Mouse (Mus musculus): Measurements from ENCODE around the gene Rad51b. TPM values are rescaled to one million over a fixed set of nuclear protein-coding genes. Genes with fewer than 3 reads are reported as not detected.

The Rad51b gene
- polyA plus RNA-seq, 1 experiment from 2014 or later: 1.4 TPM

GRCm38 (mm10) chr12:79852606-79853005 is 555.5 kb downstream of the Rad51b start:
- no peaks in the 10 kb centered on the region for H3K27me3 ChIP-seq
- 98% methylated on average over 4 of the region's 4 CpGs for WGBS
- H3K27ac ChIP-seq (replicated peaks): no peak overlapping the region
- no peaks in the 10 kb centered on the region for H3K9me3 ChIP-seq
- no peak overlapping the region for H3K4me2 ChIP-seq
- peaks cover 13% of the 10 kb centered on the region for H3K4me1 ChIP-seq (replicated peaks)
- ATAC-seq (ENCODE audit: low read depth): no peak
- H3K4me3 ChIP-seq: no peak overlapping the region
- no peak overlapping the region for H3K9ac ChIP-seq
- H3K36me3 ChIP-seq: no peaks in the 10 kb centered on the region

DNA sequence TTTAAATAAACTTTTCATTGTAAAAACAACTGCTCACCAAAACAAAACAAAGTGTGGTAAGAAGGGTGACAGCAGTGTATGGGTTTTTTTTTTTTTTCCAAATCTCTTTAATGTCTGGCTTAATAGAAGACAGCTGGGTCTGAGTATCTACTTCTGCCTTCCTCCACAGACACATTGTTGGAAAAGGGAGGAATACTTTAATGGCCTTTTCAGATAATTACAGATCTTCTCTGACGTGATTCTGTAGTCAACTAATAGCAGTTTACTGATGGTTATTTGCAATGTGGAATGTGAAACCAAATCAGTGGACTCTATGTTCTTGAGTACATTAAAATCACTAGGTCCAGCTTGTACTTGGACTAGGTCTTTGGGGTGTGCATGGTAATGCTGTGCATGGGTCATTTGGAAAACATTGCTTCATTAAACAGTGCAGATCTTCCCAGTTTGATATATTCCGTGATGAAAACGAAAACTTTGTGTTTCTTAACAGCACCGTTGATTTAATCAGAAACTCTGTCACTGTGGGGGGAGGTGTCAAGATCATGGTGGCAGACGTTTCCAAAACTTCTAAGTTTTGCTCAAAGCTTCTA is 556.9 kb downstream of the Rad51b start:
- Histone ChIP-seq H3K27ac (replicated peaks) (no peak overlapping the region), H3K9ac (no peak overlapping the region), H3K4me1 (replicated peaks) (peaks cover 13% of the 10 kb centered on the region), H3K4me3 (no peak overlapping the region), H3K27me3 (no peaks in the 10 kb centered on the region), H3K36me3 (no peaks in the 10 kb centered on the region), H3K4me2 (no peak overlapping the region), H3K9me3 (no peaks in the 10 kb centered on the region)
- ATAC-seq (ENCODE audit: low read depth): no peak
- 83% methylated on average over 5 of the region's 5 CpGs for WGBS

DNA sequence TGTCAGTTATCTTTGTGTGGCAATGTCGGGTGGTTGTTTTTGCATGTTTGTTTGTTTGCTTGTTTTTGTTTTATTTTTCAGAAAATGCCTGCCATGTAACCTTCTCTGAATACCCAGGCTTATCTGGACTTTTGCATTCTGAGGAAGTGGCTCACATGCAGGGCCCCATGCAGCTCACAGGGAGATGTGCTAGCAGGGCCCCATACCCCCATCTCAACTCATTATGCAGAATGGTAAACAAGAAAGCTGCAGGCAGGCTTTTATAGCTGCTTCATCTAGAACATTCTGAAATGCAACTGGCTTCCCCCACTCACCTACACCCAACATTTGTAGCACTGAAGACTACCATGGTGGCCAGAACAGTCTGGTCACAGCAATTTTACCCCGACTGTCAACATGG is 557.4 kb downstream of the Rad51b start:
- H3K4me1 ChIP-seq (replicated peaks): peaks cover 17% of the 10 kb centered on the region
- H3K9me3 ChIP-seq: no peaks in the 10 kb centered on the region
- no peaks in the 10 kb centered on the region for H3K36me3 ChIP-seq
- no peak overlapping the region for H3K9ac ChIP-seq
- no peak overlapping the region for H3K27ac ChIP-seq (replicated peaks)
- H3K27me3 ChIP-seq: no peaks in the 10 kb centered on the region
- no peak for ATAC-seq (ENCODE audit: low read depth)
- no peak overlapping the region for H3K4me2 ChIP-seq
- 91% methylated on average over 2 of the region's 2 CpGs for WGBS
- no peak overlapping the region for H3K4me3 ChIP-seq

DNA sequence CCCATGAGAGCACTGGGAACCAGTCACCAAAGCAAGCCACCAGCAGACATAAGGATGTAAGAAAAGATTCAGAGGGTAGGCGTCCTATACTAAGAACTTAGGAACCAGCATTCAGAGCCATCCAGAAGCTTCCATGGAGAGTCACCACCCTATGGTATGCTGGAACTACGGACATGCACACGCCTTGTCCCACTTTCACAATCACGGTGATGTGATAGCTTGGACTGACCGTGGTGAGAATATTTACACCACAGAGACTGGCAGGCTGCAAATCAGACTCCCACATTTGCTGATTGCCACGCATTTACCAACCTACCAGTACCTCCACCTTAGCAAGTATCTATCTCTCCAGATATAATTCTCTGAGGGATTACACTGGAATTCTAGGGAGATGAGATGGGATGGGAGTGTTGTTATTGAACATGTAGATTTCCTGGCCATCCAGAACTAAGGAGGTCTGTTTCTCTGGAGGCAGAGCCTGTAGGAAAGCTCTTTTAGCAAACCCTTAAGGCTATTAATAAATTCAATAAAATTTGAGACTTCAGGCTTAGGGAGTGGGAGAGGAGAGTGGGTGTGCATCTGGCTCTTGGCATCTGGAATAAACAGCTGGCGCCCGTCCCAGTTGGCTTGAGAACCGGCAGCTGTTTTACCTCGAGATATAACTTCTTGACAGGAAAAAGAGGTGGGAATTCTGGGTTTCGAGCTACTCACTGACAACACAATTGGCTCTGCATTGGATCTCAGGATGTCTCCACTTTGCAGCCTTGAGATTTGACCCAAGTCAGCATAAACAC is 559.2 kb downstream of the Rad51b start:
- Histone ChIP-seq H3K4me1 (replicated peaks) (peaks cover 29% of the 10 kb centered on the region), H3K27ac (replicated peaks) (no peak overlapping the region), H3K36me3 (no peaks in the 10 kb centered on the region), H3K9ac (no peak overlapping the region), H3K9me3 (no peaks in the 10 kb centered on the region), H3K4me2 (no peak overlapping the region), H3K27me3 (no peaks in the 10 kb centered on the region), H3K4me3 (no peak overlapping the region)
- no peak for ATAC-seq (ENCODE audit: low read depth)
- WGBS: 85% methylated on average over 11 of the region's 11 CpGs

GRCm38 (mm10) chr12:79857704-79858103 is 560.6 kb downstream of the Rad51b start:
- Histone ChIP-seq H3K9ac (no peak overlapping the region), H3K27ac (replicated peaks) (no peak overlapping the region), H3K9me3 (no peaks in the 10 kb centered on the region), H3K27me3 (no peaks in the 10 kb centered on the region), H3K36me3 (no peaks in the 10 kb centered on the region), H3K4me3 (no peak overlapping the region), H3K4me2 (no peak overlapping the region), H3K4me1 (replicated peaks) (peaks cover 29% of the 10 kb centered on the region)
- no peak for ATAC-seq (ENCODE audit: low read depth)
- WGBS: 89% methylated on average over 6 of the region's 6 CpGs

DNA sequence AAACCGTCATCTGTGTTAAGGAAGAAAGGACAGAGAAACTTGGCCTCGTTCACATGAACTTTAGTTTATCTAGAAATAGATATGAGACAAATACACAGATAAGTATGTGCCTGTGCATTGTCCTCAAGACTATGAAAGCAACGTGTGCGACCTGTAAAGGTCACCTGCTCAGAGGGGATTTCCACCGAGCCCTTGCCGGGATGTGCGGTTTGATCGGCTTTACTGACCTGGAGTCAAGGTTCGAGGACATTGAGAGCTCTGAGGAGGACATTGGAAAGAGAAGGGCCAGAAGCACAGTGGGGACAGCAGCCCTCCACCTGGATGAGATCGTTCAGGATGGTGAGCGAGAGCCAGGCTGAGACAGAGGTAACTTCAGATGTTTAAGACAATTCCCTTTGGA is 561.3 kb downstream of the Rad51b start:
- Histone ChIP-seq H3K27ac (replicated peaks) (no peak overlapping the region), H3K9ac (no peak overlapping the region), H3K9me3 (no peaks in the 10 kb centered on the region), H3K36me3 (no peaks in the 10 kb centered on the region), H3K4me2 (no peak overlapping the region), H3K27me3 (no peaks in the 10 kb centered on the region), H3K4me1 (replicated peaks) (peaks cover 29% of the 10 kb centered on the region), H3K4me3 (no peak overlapping the region)
- WGBS: 88% methylated on average over 11 of the region's 11 CpGs
- no peak for ATAC-seq (ENCODE audit: low read depth)

GRCm38 (mm10) chr12:79859354-79860247 is 562.5 kb downstream of the Rad51b start:
- Histone ChIP-seq H3K4me2 (no peak overlapping the region), H3K9ac (no peak overlapping the region), H3K4me1 (replicated peaks) (peaks cover 26% of the 10 kb centered on the region), H3K36me3 (no peaks in the 10 kb centered on the region), H3K27ac (replicated peaks) (peak overlapping the region; percentile 74), H3K27me3 (no peaks in the 10 kb centered on the region), H3K4me3 (no peak overlapping the region), H3K9me3 (no peaks in the 10 kb centered on the region)
- 38% methylated on average over 14 of the region's 14 CpGs for WGBS
- ATAC-seq (ENCODE audit: low read depth): no peak

DNA sequence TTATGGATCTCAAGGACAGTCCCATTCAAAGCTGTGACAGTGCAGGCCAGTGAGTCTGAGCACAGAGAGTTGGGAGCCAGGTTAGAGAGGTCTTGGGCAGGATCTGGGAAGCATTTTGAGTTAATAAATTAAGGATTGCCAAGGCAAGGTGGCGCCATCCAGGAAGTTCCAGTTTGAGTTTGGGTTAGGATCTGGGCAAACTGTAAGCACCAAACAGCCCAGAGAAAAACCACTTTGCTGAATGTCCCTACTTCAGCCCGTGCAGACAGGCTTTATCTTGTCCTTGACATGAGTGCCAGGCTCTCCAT is 563.1 kb downstream of the Rad51b start:
- no peaks in the 10 kb centered on the region for H3K27me3 ChIP-seq
- H3K4me1 ChIP-seq (replicated peaks): peaks cover 24% of the 10 kb centered on the region
- H3K4me3 ChIP-seq: no peak overlapping the region
- peak overlapping the region; percentile 74 for H3K27ac ChIP-seq (replicated peaks)
- ATAC-seq (ENCODE audit: low read depth): no peak
- H3K36me3 ChIP-seq: no peaks in the 10 kb centered on the region
- no peak overlapping the region for H3K9ac ChIP-seq
- no peaks in the 10 kb centered on the region for H3K9me3 ChIP-seq
- no peak overlapping the region for H3K4me2 ChIP-seq
- 73% methylated on average over 2 of the region's 2 CpGs for WGBS

Other genes with a start within 250 kb of the Rad51b start
- 21.7 and 24.1 TPM in 2 replicates for gene Pigh, start 207.6 kb upstream of the Rad51b start, polyA plus RNA-seq (2015; fragmentation: Nextera tagmentation; extraction: Ambion mirVana)
- gene Arg2, start 166.5 kb upstream of the Rad51b start, polyA plus RNA-seq (2015; fragmentation: Nextera tagmentation; extraction: Ambion mirVana): 33.1 and 35.5 TPM in 2 replicates
- gene Vti1b, start 124.6 kb upstream of the Rad51b start, polyA plus RNA-seq (2015; fragmentation: Nextera tagmentation; extraction: Ambion mirVana): 201 and 207 TPM in 2 replicates
- 24.4 and 25.9 TPM in 2 replicates for gene Rdh11, start 105.0 kb upstream of the Rad51b start, polyA plus RNA-seq (2015; fragmentation: Nextera tagmentation; extraction: Ambion mirVana)
- 0.88 and 1.1 TPM in 2 replicates for gene Rdh12, start 88.4 kb upstream of the Rad51b start, polyA plus RNA-seq (2015; fragmentation: Nextera tagmentation; extraction: Ambion mirVana)
- 9.3 and 12.4 TPM in 2 replicates for gene Zfyve26, start 978 bp upstream of the Rad51b start, polyA plus RNA-seq (2015; fragmentation: Nextera tagmentation; extraction: Ambion mirVana)